In genomic region chr19:4397798-4398629, GRCm38 (mm10) we compare ENCODE assay signal across 8 mouse cellular contexts. TPM values are rescaled to one million over a fixed set of nuclear protein-coding genes. Genes with fewer than 3 reads are reported as not detected.
DNase-seq lines count a peak whose midpoint lies in the region; ATAC-seq and TF ChIP-seq lines count a peak whose summit lies in the region.

Gene Kdm2a, minus strand, starts transcription at chr19:4398285.

- TF ChIP-seq POLR2A in bone marrow macrophage, adult 2 months (IDR thresholded peaks at IDR 0.05; ENCODE audit: borderline replicate concordance, low read depth, low read length) = no peak

- H3K4me1 ChIP-seq in bone marrow macrophage, adult 2 months (ENCODE audit: control insufficient read depth, insufficient read depth, low read length) = peaks cover 5% of the 10 kb centered on the region; the same call in 1 of the 2 replicates
- peaks cover 39% of the 10 kb centered on the region for H3K4me1 ChIP-seq in forebrain, embryonic 10.5 days
- peaks cover 24% of the 10 kb centered on the region for H3K4me1 ChIP-seq in heart, embryonic 13.5 days
- 0 out of 2 replicates have a peak, but pooled peaks cover 8% of the 10 kb centered on the region for H3K4me1 ChIP-seq in kidney, postnatal 0 days (replicated peaks; ENCODE audit: insufficient read depth, low read length)
- H3K4me1 ChIP-seq in liver, embryonic 12.5 days = peaks cover 28% of the 10 kb centered on the region
- peaks cover 13% of the 10 kb centered on the region; the same call in 1 of the 2 replicates for H3K4me1 ChIP-seq in stomach, embryonic 15.5 days

- H3K27me3 ChIP-seq in forebrain, embryonic 10.5 days (ENCODE audit: poor library complexity, severe bottlenecking) = peaks cover 15% of the 10 kb centered on the region; the same call in 1 of the 2 replicates
- no peaks in the 10 kb centered on the region; the same call in 1 of the 2 replicates for H3K27me3 ChIP-seq in heart, embryonic 13.5 days (replicated peaks)
- H3K27me3 ChIP-seq in kidney, postnatal 0 days (ENCODE audit: insufficient read depth, low read length) = no peaks in the 10 kb centered on the region
- H3K27me3 ChIP-seq in liver, embryonic 12.5 days (replicated peaks) = peaks cover 10% of the 10 kb centered on the region
- H3K27me3 ChIP-seq in stomach, embryonic 15.5 days (replicated peaks) = no peaks in the 10 kb centered on the region

- peak within 1 kb of the TSS; percentile 64 for H3K4me3 ChIP-seq in bone marrow macrophage, adult 2 months (ENCODE audit: insufficient read depth, low read length)
- peak within 1 kb of the TSS; percentile 98 for H3K4me3 ChIP-seq in forebrain, embryonic 10.5 days
- peak within 1 kb of the TSS; percentile 99 for H3K4me3 ChIP-seq in heart, embryonic 13.5 days
- peak within 1 kb of the TSS; percentile 99 for H3K4me3 ChIP-seq in kidney, postnatal 0 days (replicated peaks; ENCODE audit: low read depth, low read length)
- H3K4me3 ChIP-seq in liver, embryonic 12.5 days = peak within 1 kb of the TSS; percentile 98
- peak within 1 kb of the TSS; percentile 100 for H3K4me3 ChIP-seq in stomach, embryonic 15.5 days (replicated peaks)

- H3K27ac ChIP-seq in bone marrow macrophage, adult 2 months (ENCODE audit: insufficient read depth, low read depth, low read length) = peak within 1 kb of the TSS; percentile 27; the same call in 1 of the 2 replicates
- H3K27ac ChIP-seq in forebrain, embryonic 10.5 days = peak within 1 kb of the TSS; percentile 99
- H3K27ac ChIP-seq in heart, embryonic 13.5 days (replicated peaks) = peak within 1 kb of the TSS; percentile 93
- peak within 1 kb of the TSS; percentile 97 for H3K27ac ChIP-seq in kidney, postnatal 0 days
- H3K27ac ChIP-seq in liver, embryonic 12.5 days = peak within 1 kb of the TSS; percentile 96
- peak within 1 kb of the TSS; percentile 91 for H3K27ac ChIP-seq in stomach, embryonic 15.5 days

- peak within 1 kb of the TSS; percentile 82 for H3K4me2 ChIP-seq in heart, embryonic 13.5 days
- H3K4me2 ChIP-seq in kidney, postnatal 0 days (ENCODE audit: low read length) = peak within 1 kb of the TSS; percentile 94
- peak within 1 kb of the TSS; percentile 98 for H3K4me2 ChIP-seq in liver, embryonic 12.5 days
- peak within 1 kb of the TSS; percentile 88 for H3K4me2 ChIP-seq in stomach, embryonic 15.5 days

- peak; percentile 16 for DNase-seq in 3134 (ENCODE audit: extremely low read depth, insufficient read length, low spot score)
- peak; percentile 49 for DNase-seq in forebrain, embryonic 10.5 days (ENCODE audit: extremely low spot score, low spot score)
- peak; percentile 47 for DNase-seq in kidney, postnatal 0 days (ENCODE audit: low spot score)
- peak; percentile 77 for DNase-seq in naive thymus-derived CD4-positive, alpha-beta T cell, adult 2 months (ENCODE audit: low read depth)

- no peak for TF ChIP-seq CTCF in bone marrow macrophage, adult 2 months (IDR thresholded peaks at IDR 0.05; ENCODE audit: low read depth, low read length)
- TF ChIP-seq CTCF in kidney, postnatal 0 days (IDR thresholded peaks at IDR 0.05; ENCODE audit: low read depth) = no peak

- peak; percentile 6 for ATAC-seq in heart, embryonic 13.5 days (ENCODE audit: extremely low read depth, insufficient number of reproducible peaks, low FRiP score, low TSS enrichment)
- ATAC-seq in kidney, postnatal 0 days (replicated peaks; ENCODE audit: low FRiP score, low read depth) = peak; percentile 20
- ATAC-seq in liver, embryonic 12.5 days = peak; percentile 29
- ATAC-seq in stomach, embryonic 15.5 days (ENCODE audit: insufficient read depth, low FRiP score, low read depth) = peak; percentile 10

- H3K9ac ChIP-seq in heart, embryonic 13.5 days = peak within 1 kb of the TSS; percentile 100
- peak within 1 kb of the TSS; percentile 82 for H3K9ac ChIP-seq in kidney, postnatal 0 days (ENCODE audit: low read depth, low read length)
- peak within 1 kb of the TSS; percentile 100 for H3K9ac ChIP-seq in liver, embryonic 12.5 days
- peak within 1 kb of the TSS; percentile 63 for H3K9ac ChIP-seq in stomach, embryonic 15.5 days

- peaks cover 4% of the 10 kb centered on the region; the same call in 1 of the 2 replicates for H3K9me3 ChIP-seq in forebrain, embryonic 10.5 days
- H3K9me3 ChIP-seq in heart, embryonic 13.5 days = no peaks in the 10 kb centered on the region
- no peaks in the 10 kb centered on the region for H3K9me3 ChIP-seq in kidney, postnatal 0 days (replicated peaks; ENCODE audit: low read length)
- H3K9me3 ChIP-seq in liver, embryonic 12.5 days (replicated peaks) = no peaks in the 10 kb centered on the region
- H3K9me3 ChIP-seq in stomach, embryonic 15.5 days = no peaks in the 10 kb centered on the region

- under 1% methylated on average over 82 of the region's 82 CpGs for WGBS in forebrain, embryonic 10.5 days
- under 1% methylated on average over 77 of the region's 82 CpGs for WGBS in heart, embryonic 13.5 days
- under 1% methylated on average over 72 of the region's 82 CpGs for WGBS in kidney, postnatal 0 days
- 2% methylated on average over 81 of the region's 82 CpGs for WGBS in liver, embryonic 12.5 days (ENCODE audit: insufficient replicate concordance)
- 2% methylated on average over 79 of the region's 82 CpGs for WGBS in stomach, embryonic 15.5 days

- peaks cover 11% of the 10 kb centered on the region for H3K36me3 ChIP-seq in forebrain, embryonic 10.5 days (replicated peaks)
- peaks cover 8% of the 10 kb centered on the region for H3K36me3 ChIP-seq in heart, embryonic 13.5 days
- 0 out of 2 replicates have a peak, but pooled peaks cover 1% of the 10 kb centered on the region for H3K36me3 ChIP-seq in kidney, postnatal 0 days (ENCODE audit: insufficient read depth, low read length)
- peaks cover 8% of the 10 kb centered on the region for H3K36me3 ChIP-seq in liver, embryonic 12.5 days
- peaks cover under 1% of the 10 kb centered on the region; the same call in 1 of the 2 replicates for H3K36me3 ChIP-seq in stomach, embryonic 15.5 days

RNA-seq across cellular contexts. Expression of gene Kdm2a, which starts in this region (rescaled TPM):
- 81.5 and 84.4 TPM in 2 replicates for polyA plus RNA-seq in bone marrow macrophage, adult 2 months (2012; ENCODE audit: insufficient read depth, insufficient read length, missing spikeins)
- polyA plus RNA-seq in forebrain, embryonic 10.5 days (2016; fragmentation: Nextera tagmentation; extraction: Ambion mirVana) = 55.2 and 57.2 TPM in 2 replicates
- polyA plus RNA-seq in heart, embryonic 13.5 days (2015; fragmentation: Nextera tagmentation; extraction: Ambion mirVana) = 31.6 and 35.5 TPM in 2 replicates
- 30.0 and 32.8 TPM in 2 replicates for polyA plus RNA-seq in kidney, postnatal 0 days (2015; fragmentation: Nextera tagmentation; extraction: Ambion mirVana)
- 25.4 and 28.1 TPM in 2 replicates for polyA plus RNA-seq in liver, embryonic 12.5 days (2016; fragmentation: Nextera tagmentation; extraction: Ambion mirVana)
- 37.2 and 44.7 TPM in 2 replicates for polyA plus RNA-seq in stomach, embryonic 15.5 days (2015; fragmentation: Nextera tagmentation; extraction: Ambion mirVana)

Comparison
In these comparisons a context has a peak if more than half of its experiments do, and no peak if none do; other contexts are left out.
1. Peak in every context shown above with its lines: DNase-seq, ATAC-seq, H3K4me3 ChIP-seq and H3K27ac ChIP-seq.
2. DNase-seq: peak in every context shown above with its lines; median percentile 77 in naive thymus-derived CD4-positive, alpha-beta T cell, adult 2 months; 49 in forebrain, embryonic 10.5 days; 47 in kidney, postnatal 0 days; 16 in 3134.
3. H3K27ac ChIP-seq: peak in every context shown above with its lines; median percentile 99 in forebrain, embryonic 10.5 days; 97 in kidney, postnatal 0 days; 96 in liver, embryonic 12.5 days; 93 in heart, embryonic 13.5 days; 91 in stomach, embryonic 15.5 days; 27 in bone marrow macrophage, adult 2 months.